Mouse (Mus musculus) left cerebral cortex, adult 11 months (tissue): ENCODE results near the gene Sec1.
A peak's percentile ranks its signal among the peaks of the same experiment; 100 is the strongest.
"Not testable (repeated sequence)": the region's sequence is repeated elsewhere in the genome, so short reads cannot be mapped to it uniquely, and the experiment has no call there.

Experiments used
- DNase-seq: peaks from one replicate; pipeline ENCODE4 v3.0.0; 2022; ENCODE audit warnings: low spot score

The Sec1 gene

GRCm38 (mm10) chr7:45679966-45680621, 14.1 kb downstream of the Sec1 start:
- no peak for DNase-seq

GRCm38 (mm10) chr7:45678513-45678912, 15.7 kb downstream of the Sec1 start:
- no peak for DNase-seq

- no peak for DNase-seq
Observed at GRCm38 (mm10) chr7:45677627-45678295, 16.4 kb downstream of the Sec1 start.

- DNase-seq, result no peak
Observed at GRCm38 (mm10) chr7:45668921-45669320, 25.3 kb downstream of the Sec1 start.

GRCm38 (mm10) chr7:45667761-45668160, 26.4 kb downstream of the Sec1 start:
- DNase-seq, result no peak

GRCm38 (mm10) chr7:45666161-45666560, 28.0 kb downstream of the Sec1 start, which contains the start of gene Fut2:
Gene Fut2 (minus strand): TSS chr7:45666394.
- DNase-seq, result no peak

- no peak for DNase-seq
Observed at GRCm38 (mm10) chr7:45665303-45666138, 28.7 kb downstream of the Sec1 start.

- DNase-seq, result not testable (repeated sequence)
Observed at GRCm38 (mm10) chr7:45661702-45662101, 32.5 kb downstream of the Sec1 start.

GRCm38 (mm10) chr7:45660746-45661478, 33.3 kb downstream of the Sec1 start:
- DNase-seq, result no peak

GRCm38 (mm10) chr7:45654424-45655047, 39.7 kb downstream of the Sec1 start:
- DNase-seq, result no peak

- not testable (repeated sequence) for DNase-seq
Observed at GRCm38 (mm10) chr7:45650484-45650883, 43.7 kb downstream of the Sec1 start.

GRCm38 (mm10) chr7:45649351-45649750, 44.9 kb downstream of the Sec1 start:
- DNase-seq, result no peak

- no peak for DNase-seq
Observed at GRCm38 (mm10) chr7:45646671-45647070, 47.5 kb downstream of the Sec1 start.

GRCm38 (mm10) chr7:45645591-45645971, 48.6 kb downstream of the Sec1 start:
- DNase-seq, result no peak

GRCm38 (mm10) chr7:45644872-45645590, 49.2 kb downstream of the Sec1 start:
- no peak for DNase-seq

GRCm38 (mm10) chr7:45644183-45644582, 50.0 kb downstream of the Sec1 start:
- DNase-seq, result peak; percentile 78

GRCm38 (mm10) chr7:45643441-45644178, 50.6 kb downstream of the Sec1 start:
- peak; percentile 94 for DNase-seq

GRCm38 (mm10) chr7:45642503-45643255, 51.5 kb downstream of the Sec1 start:
- DNase-seq, result no peak

- no peak for DNase-seq
Observed at GRCm38 (mm10) chr7:45642083-45642482, 52.1 kb downstream of the Sec1 start.
